Mouse (Mus musculus) midbrain, embryonic 10.5 days (tissue): ENCODE data around the gene Nob1. TPM values are rescaled to one million over a fixed set of nuclear protein-coding genes. Genes with fewer than 3 reads are reported as not detected.
A peak's percentile ranks its signal among the peaks of the same experiment; 100 is the strongest.

Source experiments
- DNase-seq: peaks from one replicate; pipeline ENCODE4 v3.0.0-alpha.2; 2017; ENCODE audit warnings: low spot score
- H3K27ac ChIP-seq: fragments of 300-500 bp; sonication (generic); replicated peaks from 2 replicates; pipeline ENCODE4 v1.5.1; 2016; ENCODE audit warnings: mild to moderate bottlenecking
- H3K27me3 ChIP-seq: fragments of 300-500 bp; sonication (generic); 2 replicates; pipeline ENCODE4 v1.6.1; 2016; ENCODE audit warnings: low read depth, mild to moderate bottlenecking; ENCODE audit not compliant: poor library complexity, severe bottlenecking
- H3K36me3 ChIP-seq: fragments of 300-500 bp; sonication (generic); 2 replicates; pipeline ENCODE4 v1.6.1; 2016; ENCODE audit warnings: mild to moderate bottlenecking, moderate library complexity
- H3K4me1 ChIP-seq: fragments of 300-500 bp; sonication (generic); 2 replicates; pipeline ENCODE4 v1.6.1; 2016
- H3K4me3 ChIP-seq: fragments of 300-500 bp; sonication (generic); 2 replicates; pipeline ENCODE4 v1.5.1; 2016; ENCODE audit warnings: mild to moderate bottlenecking, moderate library complexity
- H3K9me3 ChIP-seq: fragments of 300-500 bp; sonication (generic); replicated peaks from 2 replicates; pipeline ENCODE4 v1.6.1; 2016; ENCODE audit warnings: mild to moderate bottlenecking
- WGBS: fragments of 180-500 bp; shearing (Covaris S2); methylation state at CpG from one replicate; pipeline ENCODE4 v1.1.7; 2016; 5-methylcytosine and 5-hydroxymethylcytosine counted together
- polyA plus RNA-seq: library from polyadenylated mRNA; unstranded; fragments of >200 nt; fragmentation: Nextera tagmentation; extraction: Ambion mirVana; gene quantifications from 2 replicates; pipeline ENCODE4 v1.2.1, GENCODE M21; 2016

Gene Nob1
- polyA plus RNA-seq, 1 experiment from 2014 or later = 89.7 TPM

- Histone ChIP-seq H3K4me1 (no peaks in the 10 kb centered on the region), H3K36me3 (no peaks in the 10 kb centered on the region), H3K27me3 (no peaks in the 10 kb centered on the region), H3K4me3 (no peak overlapping the region), H3K9me3 (no peaks in the 10 kb centered on the region), H3K27ac (no peak overlapping the region)
- DNase-seq = no peak
Observed at GRCm38 (mm10) chr8:107395397-107395796, 29.5 kb downstream of the Nob1 start.

GRCm38 (mm10) chr8:107391136-107391516 lies 33.7 kb downstream of the Nob1 start:
- WGBS = 65% methylated on average over 4 of the region's 4 CpGs
- no peaks in the 10 kb centered on the region for H3K36me3 ChIP-seq
- H3K4me1 ChIP-seq = no peaks in the 10 kb centered on the region
- H3K9me3 ChIP-seq = no peaks in the 10 kb centered on the region
- no peak overlapping the region for H3K27ac ChIP-seq
- no peak overlapping the region for H3K4me3 ChIP-seq
- no peak for DNase-seq
- H3K27me3 ChIP-seq = no peaks in the 10 kb centered on the region

- Histone ChIP-seq H3K36me3 (no peaks in the 10 kb centered on the region), H3K27me3 (no peaks in the 10 kb centered on the region), H3K4me1 (no peaks in the 10 kb centered on the region), H3K27ac (no peak overlapping the region), H3K4me3 (no peak overlapping the region), H3K9me3 (no peaks in the 10 kb centered on the region)
- WGBS = 89% methylated on average over 16 of the region's 16 CpGs
- DNase-seq = no peak
Observed at GRCm38 (mm10) chr8:107390476-107391135, 34.2 kb downstream of the Nob1 start.

GRCm38 (mm10) chr8:107389557-107389956 lies 35.3 kb downstream of the Nob1 start:
- no peaks in the 10 kb centered on the region for H3K36me3 ChIP-seq
- H3K27me3 ChIP-seq = no peaks in the 10 kb centered on the region
- no peak for DNase-seq
- no peak overlapping the region for H3K4me3 ChIP-seq
- H3K27ac ChIP-seq = no peak overlapping the region
- no peaks in the 10 kb centered on the region for H3K4me1 ChIP-seq
- 92% methylated on average over 8 of the region's 8 CpGs for WGBS
- no peaks in the 10 kb centered on the region for H3K9me3 ChIP-seq

- no peak overlapping the region for H3K4me3 ChIP-seq
- no peaks in the 10 kb centered on the region for H3K36me3 ChIP-seq
- no peak for DNase-seq
- no peak overlapping the region for H3K27ac ChIP-seq
- no peaks in the 10 kb centered on the region for H3K27me3 ChIP-seq
- WGBS = 77% methylated on average over 5 of the region's 5 CpGs
- no peaks in the 10 kb centered on the region for H3K9me3 ChIP-seq
- H3K4me1 ChIP-seq = no peaks in the 10 kb centered on the region
Observed at GRCm38 (mm10) chr8:107387861-107388260, 37.0 kb downstream of the Nob1 start.

GRCm38 (mm10) chr8:107386642-107387041 lies 38.2 kb downstream of the Nob1 start:
- H3K9me3 ChIP-seq = no peaks in the 10 kb centered on the region

GRCm38 (mm10) chr8:107386171-107386570 lies 38.7 kb downstream of the Nob1 start:
- 65% methylated on average over 5 of the region's 5 CpGs for WGBS
- Histone ChIP-seq H3K36me3 (no peaks in the 10 kb centered on the region), H3K4me3 (no peak overlapping the region), H3K4me1 (no peaks in the 10 kb centered on the region), H3K27me3 (no peaks in the 10 kb centered on the region), H3K27ac (no peak overlapping the region), H3K9me3 (no peaks in the 10 kb centered on the region)
- DNase-seq = no peak

More at GRCm38 (mm10) chr8:107386642-107387041, 38.2 kb downstream of the Nob1 start:
- H3K36me3 ChIP-seq = no peaks in the 10 kb centered on the region
- H3K27ac ChIP-seq = no peak overlapping the region
- no peaks in the 10 kb centered on the region for H3K4me1 ChIP-seq
- WGBS = 35% methylated on average over 3 of the region's 3 CpGs
- DNase-seq = peak; percentile 26
- H3K27me3 ChIP-seq = no peaks in the 10 kb centered on the region
- no peak overlapping the region for H3K4me3 ChIP-seq

GRCm38 (mm10) chr8:107385063-107385462 lies 39.8 kb downstream of the Nob1 start:
- no peaks in the 10 kb centered on the region for H3K27me3 ChIP-seq
- peaks cover 9% of the 10 kb centered on the region for H3K36me3 ChIP-seq
- H3K9me3 ChIP-seq = no peaks in the 10 kb centered on the region
- no peaks in the 10 kb centered on the region for H3K4me1 ChIP-seq
- WGBS = 84% methylated on average over 2 of the region's 2 CpGs
- no peak overlapping the region for H3K27ac ChIP-seq
- no peak for DNase-seq
- H3K4me3 ChIP-seq = no peak overlapping the region

- H3K9me3 ChIP-seq = no peaks in the 10 kb centered on the region
- peaks cover 11% of the 10 kb centered on the region for H3K36me3 ChIP-seq
- no peaks in the 10 kb centered on the region for H3K27me3 ChIP-seq
- WGBS = 68% methylated on average over 5 of the region's 5 CpGs
- no peak for DNase-seq
- no peak overlapping the region for H3K27ac ChIP-seq
- H3K4me1 ChIP-seq = no peaks in the 10 kb centered on the region
- H3K4me3 ChIP-seq = no peak overlapping the region
Observed at GRCm38 (mm10) chr8:107384651-107385050, 40.2 kb downstream of the Nob1 start.

- 78% methylated on average over 4 of the region's 4 CpGs for WGBS
- DNase-seq = no peak
Observed at GRCm38 (mm10) chr8:107382898-107383297, 42.0 kb downstream of the Nob1 start.

GRCm38 (mm10) chr8:107381666-107382065 lies 43.2 kb downstream of the Nob1 start:
- WGBS = 95% methylated on average over 4 of the region's 4 CpGs

More at GRCm38 (mm10) chr8:107382898-107383297, 42.0 kb downstream of the Nob1 start:
- H3K4me1 ChIP-seq = no peaks in the 10 kb centered on the region
- H3K27ac ChIP-seq = no peak overlapping the region
- H3K9me3 ChIP-seq = no peaks in the 10 kb centered on the region
- H3K27me3 ChIP-seq = no peaks in the 10 kb centered on the region
- H3K36me3 ChIP-seq = peaks cover 28% of the 10 kb centered on the region
- H3K4me3 ChIP-seq = no peak overlapping the region

GRCm38 (mm10) chr8:107380734-107381133 lies 44.1 kb downstream of the Nob1 start:
- H3K36me3 ChIP-seq = peaks cover 28% of the 10 kb centered on the region
- no peak overlapping the region for H3K27ac ChIP-seq
- no peak for DNase-seq
- no peaks in the 10 kb centered on the region for H3K27me3 ChIP-seq
- H3K9me3 ChIP-seq = no peaks in the 10 kb centered on the region
- no peaks in the 10 kb centered on the region for H3K4me1 ChIP-seq
- WGBS = 89% methylated on average over 8 of the region's 8 CpGs
- no peak overlapping the region for H3K4me3 ChIP-seq

More at GRCm38 (mm10) chr8:107381666-107382065, 43.2 kb downstream of the Nob1 start:
- H3K9me3 ChIP-seq = no peaks in the 10 kb centered on the region
- H3K36me3 ChIP-seq = peaks cover 28% of the 10 kb centered on the region
- DNase-seq = no peak
- no peaks in the 10 kb centered on the region for H3K27me3 ChIP-seq
- no peak overlapping the region for H3K4me3 ChIP-seq
- H3K4me1 ChIP-seq = no peaks in the 10 kb centered on the region
- H3K27ac ChIP-seq = no peak overlapping the region

GRCm38 (mm10) chr8:107377346-107377745 lies 47.5 kb downstream of the Nob1 start:
- H3K4me1 ChIP-seq = no peaks in the 10 kb centered on the region
- no peaks in the 10 kb centered on the region for H3K9me3 ChIP-seq
- H3K27me3 ChIP-seq = no peaks in the 10 kb centered on the region
- DNase-seq = no peak
- H3K27ac ChIP-seq = no peak overlapping the region
- no peak overlapping the region for H3K4me3 ChIP-seq
- peaks cover 32% of the 10 kb centered on the region for H3K36me3 ChIP-seq
- 95% methylated on average over 3 of the region's 3 CpGs for WGBS
